ENCODE assay signal across 8 mouse cellular contexts in genomic region chr5:123227762-123228523, GRCm38 (mm10). TPM values are rescaled to one million over a fixed set of nuclear protein-coding genes. Genes with fewer than 3 reads are reported as not detected.
DNase-seq lines count a peak whose midpoint lies in the region; ATAC-seq lines count a peak whose summit lies in the region.

No protein-coding gene starts in this region.

- H3K27ac ChIP-seq in lung, embryonic 16.5 days (ENCODE audit: low read length) = no peak overlapping the region

- no peaks in the 10 kb centered on the region for H3K9me3 ChIP-seq in lung, embryonic 16.5 days (ENCODE audit: control insufficient read depth, low read length)

- peak overlapping the region; percentile 93 for H3K9ac ChIP-seq in lung, embryonic 16.5 days (ENCODE audit: low read length)

- DNase-seq in MEL-GATA-1-ER (ENCODE audit: extremely low read depth, low read depth) = peak; percentile 93
- peak; percentile 95 for DNase-seq in cerebellum, adult 8-10 months
- peak; percentile 93 for DNase-seq in forelimb bud, embryonic 11.5 days (ENCODE audit: low read depth, low spot score)
- DNase-seq in layer of hippocampus, adult 9-10 months (ENCODE audit: low spot score) = peak; percentile 94
- DNase-seq in ovary, postnatal 10 days (ENCODE audit: low spot score) = peak; percentile 89
- peak; percentile 87 to 90 for DNase-seq in thymus, postnatal 10 days (ENCODE audit: low spot score in 2 of 2)

- peak; percentile 87 to 94 for ATAC-seq in hematopoietic stem cell, adult 5-6 weeks (replicated peaks in 1 of 2; ENCODE audit: insufficient read depth in 1 of 2, low FRiP score in 2 of 2, low TSS enrichment in 1 of 2, low read depth in 1 of 2, poor library complexity in 2 of 2, severe bottlenecking in 2 of 2)
- ATAC-seq in lung, embryonic 16.5 days (ENCODE audit: low read depth) = peak; percentile 91

- no peaks in the 10 kb centered on the region for H3K36me3 ChIP-seq in lung, embryonic 16.5 days (ENCODE audit: control insufficient read depth, insufficient read depth, low read length)

- H3K27me3 ChIP-seq in lung, embryonic 16.5 days (ENCODE audit: control insufficient read depth, insufficient read depth, low read depth, low read length) = no peaks in the 10 kb centered on the region

- H3K4me1 ChIP-seq in lung, embryonic 16.5 days (replicated peaks; ENCODE audit: control insufficient read depth, insufficient read depth, low read length) = peaks cover 5% of the 10 kb centered on the region

- WGBS in lung, embryonic 16.5 days = 2% methylated on average over 42 of the region's 42 CpGs

- peak overlapping the region; percentile 63 for H3K4me2 ChIP-seq in lung, embryonic 16.5 days (ENCODE audit: low read depth, low read length)

- H3K4me3 ChIP-seq in lung, embryonic 16.5 days (ENCODE audit: low read length) = peak overlapping the region; percentile 83

RNA-seq across cellular contexts. Expression of gene Wdr66, which starts 24.0 kb away (rescaled TPM):
- 0.19 TPM in 1 of 2 replicates, not detected in the other for total RNA-seq in hematopoietic stem cell, adult 5-6 weeks (2017)
- polyA plus RNA-seq in lung, embryonic 16.5 days (2015; fragmentation: Nextera tagmentation; extraction: Ambion mirVana) = 1.3 and 1.5 TPM in 2 replicates

RNA-seq across cellular contexts. Expression of gene Hpd, which starts 45.4 kb away (rescaled TPM):
- total RNA-seq in hematopoietic stem cell, adult 5-6 weeks (2017) = not detected in 2 replicates
- 0.18 and 0.91 TPM in 2 replicates for polyA plus RNA-seq in lung, embryonic 16.5 days (2015; fragmentation: Nextera tagmentation; extraction: Ambion mirVana)

RNA-seq across cellular contexts. Expression of gene Psmd9, which starts 58.7 kb away (rescaled TPM):
- 20.9 and 21.0 TPM in 2 replicates for total RNA-seq in hematopoietic stem cell, adult 5-6 weeks (2017)
- polyA plus RNA-seq in lung, embryonic 16.5 days (2015; fragmentation: Nextera tagmentation; extraction: Ambion mirVana) = 87.0 and 91.8 TPM in 2 replicates
